Mouse (Mus musculus): ENCODE results near the gene B4galnt2.

Gene B4galnt2

DNA sequence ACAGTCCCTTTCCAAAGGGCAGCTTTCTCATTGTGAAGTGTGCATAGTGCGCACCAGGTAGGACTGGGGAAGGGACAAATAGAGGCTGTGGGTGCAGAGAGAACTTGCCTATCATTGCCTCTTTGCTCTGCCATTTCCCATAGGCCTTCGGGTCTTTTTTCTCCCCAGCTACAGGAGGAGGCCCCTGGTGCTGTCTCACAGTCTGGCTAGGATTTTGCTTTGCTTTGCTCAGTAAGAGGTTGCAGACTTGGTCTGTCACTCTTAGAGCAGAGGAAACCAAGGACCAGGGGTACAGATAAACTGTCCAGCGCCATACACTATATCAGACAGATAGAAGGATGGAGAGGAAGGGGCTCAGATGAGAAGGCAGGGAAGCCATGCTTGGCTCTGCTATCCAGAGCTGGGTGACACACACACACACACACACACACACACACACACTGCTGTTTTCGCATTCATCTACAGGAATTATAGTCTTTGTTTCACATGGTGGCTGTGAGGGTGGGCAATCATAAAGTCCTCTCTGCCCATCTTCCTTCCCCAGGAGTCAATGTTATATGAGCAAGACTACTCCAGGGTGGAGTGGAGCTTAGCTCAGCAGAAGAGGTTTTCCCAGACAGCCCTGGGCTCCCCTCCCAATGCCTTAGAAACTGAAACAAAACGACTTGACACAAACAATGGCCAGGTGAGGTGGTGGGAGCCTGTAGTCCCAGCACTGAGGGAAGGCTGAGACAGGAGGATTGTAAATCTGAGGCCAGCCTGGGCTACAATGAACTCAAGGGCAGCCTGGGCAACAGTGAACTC lies 73.8 kb downstream of the B4galnt2 start:
- DNase-seq (ENCODE audit: low spot score): no peak

DNA sequence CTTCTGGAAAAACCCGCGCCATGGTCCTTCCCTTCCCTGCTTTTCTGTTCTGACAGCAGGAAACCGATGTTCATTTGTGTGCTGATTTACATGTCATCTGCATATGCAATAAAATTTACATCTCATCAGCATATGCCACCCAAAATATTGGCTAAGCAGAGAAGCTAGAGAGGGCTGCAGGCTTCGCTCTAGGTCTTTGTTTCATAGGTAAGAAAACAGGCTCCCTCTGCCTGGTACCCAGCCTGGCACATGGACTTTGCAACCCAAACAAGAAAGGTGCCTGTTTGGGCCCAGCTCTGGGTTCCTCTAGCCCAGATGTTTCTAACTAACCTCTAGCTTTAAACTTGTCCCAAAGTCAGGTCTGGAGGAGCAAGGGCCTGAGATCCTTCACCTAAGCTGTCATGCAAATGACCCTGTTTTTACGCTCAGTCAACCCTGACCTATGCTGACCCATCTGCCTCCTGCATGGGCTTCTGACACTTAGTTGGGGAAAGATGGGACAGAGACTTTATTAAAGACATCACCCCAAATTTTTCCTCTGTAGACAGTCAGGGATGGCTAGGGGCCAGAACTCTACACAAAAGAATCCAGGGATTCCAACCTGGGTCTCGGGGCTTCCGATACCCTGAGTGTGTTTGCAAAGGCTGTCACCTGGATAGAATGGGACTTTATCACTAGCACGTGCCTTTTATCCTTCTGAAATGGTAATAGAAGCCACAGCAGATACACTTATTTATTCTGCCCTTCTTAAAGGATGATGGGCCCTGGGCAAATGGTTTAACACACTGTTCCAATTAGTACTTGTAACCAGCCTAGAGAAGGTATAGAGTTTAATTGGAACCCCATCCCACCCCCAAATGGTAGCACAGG lies 75.5 kb downstream of the B4galnt2 start:
- DNase-seq (ENCODE audit: low spot score): no peak

DNA sequence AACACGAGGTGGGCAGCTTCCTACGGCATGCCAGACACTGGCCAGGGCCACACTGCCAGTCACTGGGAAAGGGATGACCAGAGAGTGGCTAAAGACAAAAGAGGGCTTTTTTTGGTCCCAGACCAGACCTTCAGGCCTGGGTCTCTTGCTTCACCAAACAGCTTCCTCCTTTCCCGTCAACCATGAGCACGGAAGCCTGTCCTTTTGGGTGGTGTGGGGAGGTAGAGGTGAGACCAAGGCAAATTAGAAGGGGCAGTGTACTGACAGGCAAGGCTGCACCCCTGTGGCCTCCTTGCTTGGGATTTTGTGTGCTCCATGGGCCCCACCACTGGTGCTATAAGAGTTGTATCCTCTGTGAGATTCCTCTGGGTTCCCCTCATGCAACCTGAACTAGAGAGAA lies 76.1 kb downstream of the B4galnt2 start:
- DNase-seq (ENCODE audit: low spot score): no peak

DNA sequence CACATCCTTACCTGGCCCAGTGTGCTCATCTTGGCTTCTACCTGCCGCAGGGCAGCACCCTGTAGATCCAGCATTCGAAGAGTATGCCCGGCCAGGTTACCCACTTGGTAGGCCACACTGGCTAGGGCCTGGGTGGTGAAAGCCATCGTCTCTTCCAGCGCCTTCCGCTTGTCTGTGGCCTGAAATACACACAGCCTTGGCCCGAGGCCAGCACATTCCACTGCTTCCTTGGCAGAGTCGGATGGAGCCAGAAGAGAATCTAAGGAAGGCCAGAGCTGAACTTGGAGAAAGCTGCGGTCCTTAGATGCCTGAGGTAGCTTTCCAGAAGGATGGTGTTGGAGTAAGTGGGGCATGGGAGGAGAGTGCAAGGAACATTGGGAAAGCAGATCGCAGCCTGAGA lies 77.6 kb downstream of the B4galnt2 start, which contains the start of gene Gngt2:
Gene Gngt2 (plus strand): TSS at position 158 of the 400 bp plus-strand sequence.
- no peak for DNase-seq (ENCODE audit: low spot score)

DNA sequence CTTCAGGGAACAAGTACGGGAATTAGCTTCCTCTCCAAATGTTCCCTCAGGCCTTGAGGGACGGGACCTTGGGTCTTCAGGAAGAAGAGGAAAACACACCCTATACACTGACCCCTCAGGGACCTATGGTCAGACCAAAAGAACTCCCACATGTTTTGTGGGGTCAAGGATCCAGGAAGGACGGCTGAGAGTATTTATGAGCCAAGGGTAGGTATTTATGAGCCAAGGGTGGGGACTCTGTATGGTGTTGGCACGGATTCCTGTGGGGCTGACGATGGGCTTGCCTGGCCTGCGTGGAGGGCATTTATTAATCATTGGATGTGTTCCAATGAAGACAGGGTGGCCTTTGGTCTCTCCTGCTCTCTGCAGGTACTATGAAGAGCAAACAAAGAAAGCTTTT lies 78.3 kb downstream of the B4galnt2 start:
- no peak for DNase-seq (ENCODE audit: low spot score)

DNA sequence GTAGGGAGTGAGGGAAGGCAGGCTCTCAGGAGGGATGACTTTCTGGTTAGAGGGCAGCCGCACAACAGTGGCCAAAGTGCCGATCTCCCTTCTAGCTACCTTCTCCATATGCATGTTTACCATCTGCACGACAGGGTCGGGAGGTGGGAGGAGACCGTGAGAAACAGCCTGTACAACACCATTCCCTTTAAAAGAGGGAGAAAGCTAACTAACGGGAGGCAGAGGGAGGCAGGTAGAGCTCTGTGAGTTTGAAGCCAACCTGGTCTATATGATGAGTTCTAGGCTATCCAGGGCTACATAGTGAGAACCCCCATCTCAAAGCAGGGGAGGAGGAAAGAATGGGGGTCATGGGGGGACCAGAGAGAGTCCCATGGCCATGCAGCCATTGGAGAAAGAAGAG lies 78.9 kb downstream of the B4galnt2 start:
- DNase-seq (ENCODE audit: low spot score): no peak

DNA sequence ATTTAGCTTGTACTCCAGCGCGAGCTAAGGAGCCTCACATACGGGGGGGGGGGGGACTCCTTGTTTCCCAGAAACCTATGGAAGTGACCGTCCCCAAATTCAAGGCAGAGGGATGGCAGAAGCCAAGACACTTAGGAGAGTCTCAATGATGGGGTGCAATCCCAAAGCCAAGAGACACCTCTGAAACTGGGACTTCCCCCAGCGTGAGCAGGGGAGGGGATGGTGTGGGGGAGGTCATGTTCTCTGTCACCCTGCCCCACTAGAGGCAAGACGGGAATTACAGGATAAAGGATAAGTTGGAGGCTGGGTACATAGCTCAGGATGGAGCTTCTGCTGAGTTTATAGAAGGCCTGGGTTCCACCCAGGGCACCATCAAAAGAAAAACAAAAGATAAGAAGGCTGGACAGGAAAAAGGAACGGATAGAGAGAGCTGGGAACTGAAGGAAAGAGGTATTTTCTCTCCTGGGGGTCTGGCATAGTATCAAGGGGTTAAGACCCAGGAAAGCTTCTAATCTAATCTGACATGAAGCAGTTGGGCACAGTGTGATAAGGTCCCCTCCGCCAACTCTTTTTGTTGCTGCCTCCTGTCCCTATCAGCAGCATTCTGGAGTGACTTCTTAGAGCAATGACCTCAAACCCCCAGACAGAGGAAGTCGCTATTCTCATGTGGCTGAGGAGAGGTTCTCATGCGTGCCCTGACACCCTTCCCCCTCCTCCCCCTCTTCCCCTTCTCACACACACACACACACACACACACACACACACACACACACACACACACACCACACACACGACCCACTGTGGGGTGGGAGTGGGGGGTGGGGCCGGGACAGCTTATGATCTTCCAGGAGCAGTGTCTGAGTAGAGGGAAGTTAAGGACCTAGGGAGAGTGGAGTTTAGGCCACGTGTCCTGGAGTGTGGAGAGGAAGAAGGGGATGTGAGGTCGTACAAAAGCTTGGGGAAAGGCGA lies 79.7 kb downstream of the B4galnt2 start:
- no peak for DNase-seq (ENCODE audit: low spot score)

DNA sequence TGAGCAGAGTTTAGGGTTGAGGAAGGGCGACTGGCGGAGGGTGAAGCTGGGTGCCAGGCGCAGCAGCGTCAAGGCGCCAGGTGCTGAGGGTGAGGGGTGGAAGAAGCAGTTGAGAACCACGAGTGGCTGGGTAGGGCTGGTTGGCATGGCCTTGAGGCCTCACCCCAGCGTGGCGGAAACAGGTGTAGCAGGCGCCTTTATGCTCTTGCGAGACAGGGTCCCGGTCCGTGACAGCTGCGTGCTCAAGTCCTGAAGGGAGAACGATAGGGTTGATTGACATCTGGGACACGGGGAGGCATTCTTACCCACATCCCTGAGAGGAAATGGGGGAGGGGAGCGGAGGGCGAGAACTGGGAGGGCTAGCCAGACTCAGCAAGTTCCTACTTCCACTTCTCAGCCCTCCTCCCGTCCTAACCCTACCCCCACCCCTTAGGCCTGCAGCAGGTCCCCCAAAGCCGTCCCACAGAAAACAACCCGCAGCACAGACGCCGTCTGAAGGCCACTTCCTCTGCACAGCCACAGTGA lies 80.5 kb downstream of the B4galnt2 start:
- no peak for DNase-seq (ENCODE audit: low spot score)

DNA sequence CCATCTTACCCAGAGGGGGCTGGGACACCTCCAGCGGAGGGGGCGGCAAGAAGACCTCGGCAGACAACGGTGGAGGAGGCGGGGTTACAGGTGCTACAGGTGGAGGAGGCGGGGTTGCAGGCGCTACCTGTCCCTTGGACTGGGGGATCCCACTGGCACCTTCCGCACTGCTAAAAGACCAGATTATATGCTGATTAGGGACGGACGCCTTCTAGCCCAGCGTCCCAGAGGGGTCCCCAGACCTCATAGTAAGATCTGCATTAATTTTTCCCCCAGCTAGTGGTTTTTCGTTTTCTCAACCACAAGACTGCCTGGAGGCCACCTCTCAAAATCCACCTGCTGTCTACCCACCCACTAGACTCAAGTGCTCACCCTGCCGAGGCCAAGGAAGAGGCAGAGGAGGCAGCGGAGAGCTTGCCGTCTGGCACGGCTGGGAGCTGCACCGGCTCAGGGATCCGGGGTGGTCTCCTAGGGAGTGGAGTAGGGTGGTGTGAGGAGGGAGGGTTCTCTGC lies 81.0 kb downstream of the B4galnt2 start:
- no peak for DNase-seq (ENCODE audit: low spot score)

DNA sequence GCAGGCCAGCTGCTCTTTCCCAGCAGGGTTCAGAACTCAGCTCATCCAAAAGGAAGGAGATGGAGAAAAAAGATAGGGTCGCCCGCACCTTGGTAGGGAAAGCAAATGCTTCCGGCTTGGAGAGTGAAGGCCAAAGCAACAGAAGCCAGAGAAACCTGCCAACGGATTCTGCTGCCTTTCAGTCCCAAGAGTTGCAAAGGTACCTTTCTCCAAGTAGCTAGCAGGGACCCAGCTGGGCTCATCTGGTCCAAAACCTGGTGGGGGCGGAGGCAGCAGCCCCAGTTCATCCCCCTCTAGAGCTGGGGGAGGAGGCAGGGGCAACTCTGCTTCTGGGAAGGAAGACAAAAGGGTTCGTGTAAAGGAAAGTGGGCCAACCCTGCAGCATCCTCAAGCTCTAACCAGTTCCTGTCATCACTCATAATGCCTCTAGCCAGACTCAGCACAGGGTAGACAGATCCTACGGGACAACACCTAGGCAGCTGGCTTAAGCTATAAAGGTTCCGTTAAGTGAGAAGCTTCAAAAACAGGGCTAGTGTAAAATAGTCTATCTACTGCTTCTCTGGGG lies 81.6 kb downstream of the B4galnt2 start:
- no peak for DNase-seq (ENCODE audit: low spot score)

DNA sequence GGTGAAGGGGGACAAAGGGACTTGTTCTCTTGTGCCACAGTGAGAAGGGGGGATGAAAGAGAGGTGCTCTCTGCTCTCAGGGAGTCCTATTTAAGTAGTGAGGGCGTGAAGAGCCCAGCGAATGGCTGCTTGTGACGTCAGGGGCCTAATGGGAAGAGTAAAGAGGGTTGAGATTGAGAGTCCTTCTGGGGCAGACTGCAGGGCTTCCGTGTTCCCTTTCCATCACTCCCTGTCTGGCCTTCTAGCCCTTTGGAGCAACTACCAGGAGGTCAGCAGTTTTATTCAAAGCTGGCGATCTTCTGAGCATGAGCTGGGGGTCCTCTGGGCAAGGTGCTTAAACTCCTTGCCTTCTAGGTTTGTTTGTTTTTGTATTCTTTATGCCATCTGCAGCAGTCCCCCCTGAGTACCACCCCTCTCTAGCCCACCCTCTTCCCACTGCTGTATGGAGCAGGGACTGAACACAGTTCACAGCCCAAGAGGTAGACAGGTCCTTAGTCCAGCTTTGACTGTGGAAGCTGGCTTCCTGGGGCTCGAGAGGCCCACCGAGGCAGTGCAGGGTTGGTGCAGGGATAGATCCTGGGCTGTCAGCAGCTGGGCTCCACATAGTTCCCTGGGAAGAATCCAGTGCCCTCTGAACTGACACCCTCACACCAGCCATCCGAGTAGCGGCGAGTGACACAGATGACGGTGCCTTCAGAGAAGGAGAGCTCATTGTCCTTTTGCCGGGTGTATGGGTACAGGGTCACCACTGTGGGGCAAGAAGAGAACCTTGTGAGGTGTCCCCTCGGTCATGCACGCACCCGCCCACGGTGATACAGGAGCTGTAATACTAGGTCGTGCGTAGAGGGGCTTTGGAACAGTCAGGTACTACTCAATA lies 82.3 kb downstream of the B4galnt2 start:
- no peak for DNase-seq (ENCODE audit: low spot score)

DNA sequence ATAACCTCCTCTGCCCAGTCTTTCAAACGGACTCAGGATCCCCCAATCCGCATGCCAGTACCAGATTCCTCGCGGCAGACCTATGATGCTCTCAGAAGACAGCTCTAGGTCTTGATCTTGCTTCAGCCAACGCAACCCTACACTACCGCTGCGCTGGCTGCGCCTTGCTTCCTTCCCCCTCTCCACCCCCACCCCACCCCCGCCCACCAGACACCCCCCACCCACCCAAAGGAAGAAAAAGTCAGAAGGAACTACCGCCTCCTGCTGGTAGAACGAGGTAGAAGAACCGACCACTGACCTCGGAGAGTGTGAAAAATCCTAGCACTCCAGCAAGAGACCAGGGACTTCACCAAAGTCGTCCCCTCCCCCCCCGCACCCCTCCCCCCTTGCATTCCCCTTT lies 83.0 kb downstream of the B4galnt2 start:
- peak; percentile 68 for DNase-seq (ENCODE audit: low spot score)

DNA sequence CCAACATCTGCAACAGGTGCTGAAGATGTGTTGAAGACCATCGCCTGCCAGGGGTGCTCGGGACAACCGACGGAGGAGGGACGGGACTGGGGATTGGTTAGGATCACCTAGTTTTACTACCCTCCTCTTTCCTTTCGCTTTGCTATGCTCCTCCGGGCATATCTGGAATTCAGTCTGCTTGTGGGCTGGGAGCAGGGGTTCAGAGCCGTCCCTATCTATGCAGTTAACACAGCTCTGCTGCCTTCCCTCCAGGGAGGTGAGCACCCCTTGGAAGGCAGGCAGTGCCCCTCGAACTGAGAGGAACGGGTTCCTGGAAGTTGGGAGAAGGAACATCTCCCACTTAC lies 83.4 kb downstream of the B4galnt2 start:
- DNase-seq (ENCODE audit: low spot score): no peak

DNA sequence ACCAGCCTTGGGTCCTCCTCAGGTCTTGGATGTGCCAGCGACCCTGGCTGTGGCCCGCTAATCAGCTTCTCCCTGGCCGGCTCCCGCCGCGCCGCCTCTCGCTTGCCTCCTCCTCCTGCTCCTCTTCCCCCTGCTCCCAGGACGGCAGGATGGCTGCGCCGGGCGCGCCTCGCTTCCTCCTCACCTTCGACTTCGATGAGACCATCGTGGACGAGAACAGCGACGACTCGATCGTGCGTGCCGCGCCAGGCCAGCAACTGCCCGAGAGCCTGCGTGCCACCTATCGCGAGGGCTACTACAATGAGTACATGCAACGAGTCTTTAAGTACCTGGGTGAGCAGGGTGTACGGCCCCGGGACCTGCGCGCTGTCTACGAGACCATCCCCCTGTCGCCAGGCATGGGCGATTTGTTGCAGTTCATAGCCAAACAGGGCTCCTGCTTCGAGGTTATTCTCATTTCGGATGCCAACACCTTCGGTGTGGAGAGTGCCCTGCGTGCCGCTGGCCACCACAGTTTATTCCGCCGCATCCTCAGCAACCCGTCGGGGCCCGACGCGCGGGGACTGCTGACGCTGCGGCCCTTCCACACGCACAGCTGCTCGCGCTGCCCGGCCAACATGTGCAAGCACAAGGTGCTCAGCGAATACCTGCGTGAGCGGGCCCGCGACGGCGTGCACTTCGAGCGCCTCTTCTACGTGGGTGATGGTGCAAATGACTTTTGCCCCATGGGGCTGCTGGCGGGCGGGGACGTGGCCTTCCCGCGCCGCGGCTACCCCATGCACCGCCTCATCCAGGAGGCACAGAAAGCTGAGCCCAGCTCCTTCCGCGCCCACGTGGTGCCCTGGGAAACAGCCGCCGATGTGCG lies 84.0 kb downstream of the B4galnt2 start:
- DNase-seq (ENCODE audit: low spot score): no peak

DNA sequence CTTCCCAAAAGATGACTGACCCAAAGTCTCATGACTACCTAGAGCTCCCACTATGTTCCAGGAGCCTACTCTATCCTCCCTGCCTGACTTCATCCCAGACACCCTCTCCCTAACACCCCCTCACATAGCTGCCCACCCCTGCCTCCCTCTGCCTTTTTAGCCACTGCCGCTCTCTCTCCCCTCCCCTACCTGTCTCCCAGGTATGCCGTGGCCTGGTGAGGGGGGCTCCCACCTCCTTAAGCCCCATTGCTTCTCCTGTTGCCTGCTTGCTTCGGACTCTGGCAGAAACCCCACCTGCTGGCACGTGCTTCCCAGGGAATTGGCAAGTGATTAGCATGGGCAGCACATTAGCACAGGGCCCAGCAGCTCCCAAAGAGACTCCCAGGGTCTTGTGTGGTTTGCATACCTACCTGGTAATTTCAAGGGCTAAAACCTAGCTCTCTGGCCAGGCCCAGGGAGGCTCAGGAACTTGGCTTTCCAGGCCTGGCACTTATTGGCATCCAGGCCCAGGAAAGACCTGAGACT lies 85.1 kb downstream of the B4galnt2 start:
- DNase-seq (ENCODE audit: low spot score): no peak

DNA sequence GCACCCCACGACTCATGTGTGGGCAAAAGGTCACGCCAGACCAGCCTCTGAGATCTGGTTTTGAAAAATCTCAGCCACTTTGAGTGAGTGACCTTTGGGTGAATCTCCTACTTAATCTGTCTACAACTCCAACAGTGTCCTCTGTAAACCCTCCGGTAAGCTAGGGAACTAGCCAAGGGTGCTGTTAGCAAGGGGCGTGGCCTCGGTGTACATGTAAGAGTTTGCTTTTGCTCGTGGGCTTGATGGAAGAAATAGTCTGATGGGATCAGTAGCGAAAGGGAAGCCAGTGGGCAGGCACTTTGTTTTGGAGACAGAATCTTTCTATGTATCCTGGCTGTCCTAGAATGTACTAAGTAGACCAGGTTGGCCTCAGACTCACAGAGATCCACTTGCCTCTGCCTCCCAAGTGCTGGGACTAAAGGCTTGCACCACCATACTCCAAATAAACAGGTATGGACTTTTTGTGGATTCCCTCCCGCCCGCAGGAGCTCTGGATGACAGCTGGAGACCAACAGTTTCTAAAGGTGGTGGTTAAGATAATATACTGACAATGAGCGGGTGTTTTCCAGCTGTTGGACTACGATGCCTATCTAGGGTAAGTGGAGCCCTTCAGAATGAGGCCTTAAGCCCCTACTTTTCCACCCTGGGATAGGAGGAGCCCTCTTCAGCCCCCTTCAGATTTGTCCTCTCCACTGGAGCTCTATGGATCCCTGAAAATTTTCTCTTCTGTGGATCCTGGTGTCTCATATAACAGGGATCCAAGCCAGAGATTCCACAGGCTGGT lies 86.3 kb downstream of the B4galnt2 start:
- no peak for DNase-seq (ENCODE audit: low spot score)

DNA sequence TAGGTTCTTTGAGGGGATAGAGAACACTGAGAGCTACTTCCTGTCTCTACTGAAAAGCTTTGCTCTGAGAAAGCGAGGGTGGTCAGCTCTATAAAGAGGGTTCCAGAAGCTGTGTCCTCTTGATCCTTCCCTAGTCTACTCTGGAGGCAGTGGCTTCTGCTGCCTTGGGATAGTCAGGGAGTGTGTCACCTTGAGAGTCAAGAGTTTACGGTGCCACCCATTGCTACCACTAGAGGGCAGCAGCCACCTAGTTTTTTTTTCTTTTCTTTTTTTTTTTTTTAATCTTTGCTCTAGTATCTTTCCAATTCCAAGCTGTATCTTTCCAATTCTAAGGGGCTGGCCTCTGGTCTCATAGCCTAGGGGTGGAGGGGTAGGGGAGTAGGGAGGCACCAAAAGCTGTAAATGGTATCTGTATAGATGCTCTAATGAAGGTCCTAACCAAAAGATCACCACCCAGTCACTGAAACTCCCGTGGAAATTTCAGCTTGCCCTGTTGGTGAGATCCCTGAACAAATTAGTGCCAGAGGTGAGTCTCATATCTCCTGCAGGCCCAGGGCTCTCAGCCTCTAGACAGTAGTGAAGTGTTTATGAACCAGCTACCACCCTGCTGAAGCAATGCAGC lies 87.1 kb downstream of the B4galnt2 start:
- peak; percentile 84 for DNase-seq (ENCODE audit: low spot score)

DNA sequence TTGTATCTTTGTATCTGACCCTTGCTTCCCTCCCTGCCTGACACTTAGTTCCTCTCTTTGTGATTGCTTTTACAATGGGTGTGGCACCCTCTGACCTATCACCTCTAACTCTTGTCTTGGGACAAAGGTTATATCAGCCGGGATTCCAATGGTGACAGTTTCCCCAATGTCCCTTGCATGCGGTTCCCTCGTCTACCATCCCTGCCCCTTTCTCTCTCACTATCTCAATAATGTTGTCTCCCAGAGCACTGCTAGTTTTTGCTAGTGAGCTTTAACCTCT lies 87.6 kb downstream of the B4galnt2 start:
- no peak for DNase-seq (ENCODE audit: low spot score)

All from embryo, embryonic 10.5 days (tissue).